Mouse (Mus musculus): ENCODE measurements around the gene Cd79b. TPM values are rescaled to one million over a fixed set of nuclear protein-coding genes. Genes with fewer than 3 reads are reported as not detected.

Gene Cd79b
- polyA plus RNA-seq, 1 experiment, result 270 TPM

- peak within 1 kb of the TSS; percentile 44 for H3K4me3 ChIP-seq (replicated peaks; ENCODE audit: control insufficient read depth, low read depth, low read length)
Observed at GRCm38 (mm10) chr11:106276454-106276853, 38.1 kb downstream of the Cd79b start, which contains the start of gene Tcam1. TSS of gene Tcam1 (plus strand) at chr11:106276672.

GRCm38 (mm10) chr11:106274971-106275411 lies 39.6 kb downstream of the Cd79b start:
- H3K4me3 ChIP-seq (replicated peaks; ENCODE audit: control insufficient read depth, low read depth, low read length), result no peak overlapping the region
- H3K4me1 ChIP-seq (ENCODE audit: control insufficient read depth, insufficient read depth, low read length), result peaks cover 10% of the 10 kb centered on the region
- no peak for TF ChIP-seq CTCF (IDR thresholded peaks at IDR 0.05; ENCODE audit: control insufficient read depth, insufficient read depth, low read length)
- no peak for TF ChIP-seq POLR2A (IDR thresholded peaks at IDR 0.05; ENCODE audit: borderline replicate concordance, control insufficient read depth, low read depth, low read length)
- no peak overlapping the region for H3K27ac ChIP-seq (ENCODE audit: control insufficient read depth, insufficient read depth, low read depth, low read length, poor library complexity)
- WGBS, result 89% methylated on average over 7 of the region's 7 CpGs

More at GRCm38 (mm10) chr11:106276454-106276853, 38.1 kb downstream of the Cd79b start, which contains the start of gene Tcam1:
- Histone ChIP-seq H3K4me1 (ENCODE audit: control insufficient read depth, insufficient read depth, low read length) (peaks cover 6% of the 10 kb centered on the region), H3K27ac (ENCODE audit: control insufficient read depth, insufficient read depth, low read depth, low read length, poor library complexity) (no peak within 1 kb of the TSS)
- TF ChIP-seq POLR2A (IDR thresholded peaks at IDR 0.05; ENCODE audit: borderline replicate concordance, control insufficient read depth, low read depth, low read length), result peak; percentile 60; the same call in 1 of the 2 replicates
- peak; percentile 92 for TF ChIP-seq CTCF (IDR thresholded peaks at IDR 0.05; ENCODE audit: control insufficient read depth, insufficient read depth, low read length)
- 2% methylated on average over 25 of the region's 25 CpGs for WGBS

GRCm38 (mm10) chr11:106274374-106274773 lies 40.2 kb downstream of the Cd79b start:
- Histone ChIP-seq H3K4me3 (replicated peaks; ENCODE audit: control insufficient read depth, low read depth, low read length) (no peak overlapping the region), H3K4me1 (ENCODE audit: control insufficient read depth, insufficient read depth, low read length) (peaks cover 10% of the 10 kb centered on the region), H3K27ac (ENCODE audit: control insufficient read depth, insufficient read depth, low read depth, low read length, poor library complexity) (no peak overlapping the region)
- no peak for TF ChIP-seq CTCF (IDR thresholded peaks at IDR 0.05; ENCODE audit: control insufficient read depth, insufficient read depth, low read length)
- TF ChIP-seq POLR2A (IDR thresholded peaks at IDR 0.05; ENCODE audit: borderline replicate concordance, control insufficient read depth, low read depth, low read length), result no peak
- 77% methylated on average over 1 of the region's 1 CpGs for WGBS

- H3K4me1 ChIP-seq (ENCODE audit: control insufficient read depth, insufficient read depth, low read length), result peaks cover 12% of the 10 kb centered on the region
- TF ChIP-seq POLR2A (IDR thresholded peaks at IDR 0.05; ENCODE audit: borderline replicate concordance, control insufficient read depth, low read depth, low read length), result no peak
- no peak for TF ChIP-seq CTCF (IDR thresholded peaks at IDR 0.05; ENCODE audit: control insufficient read depth, insufficient read depth, low read length)
- H3K27ac ChIP-seq (ENCODE audit: control insufficient read depth, insufficient read depth, low read depth, low read length, poor library complexity), result no peak overlapping the region
- WGBS, result 88% methylated on average over 6 of the region's 6 CpGs
- no peak overlapping the region for H3K4me3 ChIP-seq (replicated peaks; ENCODE audit: control insufficient read depth, low read depth, low read length)
Observed at GRCm38 (mm10) chr11:106273811-106274210, 40.8 kb downstream of the Cd79b start.

GRCm38 (mm10) chr11:106273311-106273684 lies 41.3 kb downstream of the Cd79b start:
- 13% methylated on average over 16 of the region's 16 CpGs for WGBS
- peak overlapping the region; percentile 62 for H3K27ac ChIP-seq (ENCODE audit: control insufficient read depth, insufficient read depth, low read depth, low read length, poor library complexity)
- TF ChIP-seq POLR2A (IDR thresholded peaks at IDR 0.05; ENCODE audit: borderline replicate concordance, control insufficient read depth, low read depth, low read length) (no peak), CTCF (IDR thresholded peaks at IDR 0.05; ENCODE audit: control insufficient read depth, insufficient read depth, low read length) (no peak)
- peak overlapping the region; percentile 66 for H3K4me3 ChIP-seq (replicated peaks; ENCODE audit: control insufficient read depth, low read depth, low read length)
- peaks cover 12% of the 10 kb centered on the region for H3K4me1 ChIP-seq (ENCODE audit: control insufficient read depth, insufficient read depth, low read length)

- Histone ChIP-seq H3K27ac (ENCODE audit: control insufficient read depth, insufficient read depth, low read depth, low read length, poor library complexity) (peak within 1 kb of the TSS; percentile 96), H3K4me1 (ENCODE audit: control insufficient read depth, insufficient read depth, low read length) (peaks cover 12% of the 10 kb centered on the region), H3K4me3 (replicated peaks; ENCODE audit: control insufficient read depth, low read depth, low read length) (peak within 1 kb of the TSS; percentile 93)
- WGBS, result under 1% methylated on average over 72 of the region's 72 CpGs
- TF ChIP-seq POLR2A (IDR thresholded peaks at IDR 0.05; ENCODE audit: borderline replicate concordance, control insufficient read depth, low read depth, low read length), result peak; percentile 71
- TF ChIP-seq CTCF (IDR thresholded peaks at IDR 0.05; ENCODE audit: control insufficient read depth, insufficient read depth, low read length), result no peak
Observed at GRCm38 (mm10) chr11:106272644-106273310, 41.8 kb downstream of the Cd79b start, which contains the start of gene Smarcd2. TSS of gene Smarcd2 (minus strand) at chr11:106272972.

GRCm38 (mm10) chr11:106271794-106272643 lies 42.5 kb downstream of the Cd79b start:
- peak overlapping the region; percentile 93 for H3K4me3 ChIP-seq (replicated peaks; ENCODE audit: control insufficient read depth, low read depth, low read length)
- peaks cover 12% of the 10 kb centered on the region for H3K4me1 ChIP-seq (ENCODE audit: control insufficient read depth, insufficient read depth, low read length)
- TF ChIP-seq POLR2A (IDR thresholded peaks at IDR 0.05; ENCODE audit: borderline replicate concordance, control insufficient read depth, low read depth, low read length), result no peak
- TF ChIP-seq CTCF (IDR thresholded peaks at IDR 0.05; ENCODE audit: control insufficient read depth, insufficient read depth, low read length), result no peak
- WGBS, result under 1% methylated on average over 41 of the region's 41 CpGs
- peak overlapping the region; percentile 96 for H3K27ac ChIP-seq (ENCODE audit: control insufficient read depth, insufficient read depth, low read depth, low read length, poor library complexity)
